ENCODE assay signal across 19 mouse cellular contexts in genomic region chr4:111501441-111501840, GRCm38 (mm10).
DNase-seq lines count a peak whose midpoint lies in the region; ATAC-seq lines count a peak whose summit lies in the region.
"Had no signal": no experiment of that assay in that cellular context is flagged by ENCODE, and none has a peak within 500 bp of the region (broad histone marks: within the 10 kb centered on the region; RNA-seq: fewer than 3 reads in every experiment).

No protein-coding gene starts in this region.

- H3K4me3 ChIP-seq in liver, embryonic 12.5 days = no peak overlapping the region
- H3K4me3 ChIP-seq in erythroblast, embryonic 14.5 days (replicated peaks) = peak overlapping the region; percentile 39
- H3K4me3 ChIP-seq in liver, embryonic 16.5 days (ENCODE audit: low read depth, low read length) = no peak overlapping the region
- H3K4me3 ChIP-seq in hindbrain, embryonic 14.5 days (replicated peaks; ENCODE audit: low read length) = no peak overlapping the region
- H3K4me3 ChIP-seq: embryonic facial prominence, embryonic 12.5 days; forebrain, embryonic 13.5 days; heart, embryonic 13.5 days had no signal

- 32% methylated on average over 1 of the region's 1 CpGs for WGBS in liver, embryonic 12.5 days (ENCODE audit: insufficient replicate concordance)
- WGBS in liver, embryonic 16.5 days (ENCODE audit: insufficient replicate concordance) = 25% methylated on average over 1 of the region's 1 CpGs
- 100% methylated on average over 1 of the region's 1 CpGs for WGBS in hindbrain, embryonic 14.5 days

- ATAC-seq in liver, embryonic 12.5 days = peak; percentile 88
- peak; percentile 85 for ATAC-seq in liver, embryonic 16.5 days (ENCODE audit: low read depth)
- no peak for ATAC-seq in hindbrain, embryonic 14.5 days (ENCODE audit: low FRiP score)
- ATAC-seq: forebrain, embryonic 13.5 days; forebrain, postnatal 0 days; hindbrain, embryonic 16.5 days had no signal

- DNase-seq in liver = no peak
- peak; percentile 44 for DNase-seq in c-Kit-positive CD71-positive TER-119-positive erythroid progenitor cells, embryonic 14.5 days (ENCODE audit: low spot score)
- DNase-seq in adrenal gland, postnatal 14 days = no peak
- DNase-seq in hindbrain, embryonic 14.5 days (ENCODE audit: low spot score) = no peak
- DNase-seq: adrenal gland, adult 2 months; adrenal gland, postnatal 36 days; cerebellum, adult 11-12 months; cerebellum, adult 9-10 months; cerebellum, postnatal 25 days; forebrain, postnatal 0 days; gastrocnemius, postnatal 14 days; heart, postnatal 36 days had no signal

- H3K9me3 ChIP-seq in liver, embryonic 12.5 days (replicated peaks) = no peaks in the 10 kb centered on the region
- no peaks in the 10 kb centered on the region for H3K9me3 ChIP-seq in erythroblast, embryonic 14.5 days (ENCODE audit: control insufficient read depth, low read length)
- no peaks in the 10 kb centered on the region for H3K9me3 ChIP-seq in liver, embryonic 16.5 days (replicated peaks; ENCODE audit: control insufficient read depth, low read length)
- H3K9me3 ChIP-seq in hindbrain, embryonic 14.5 days (ENCODE audit: control insufficient read depth, low read length) = no peaks in the 10 kb centered on the region
- H3K9me3 ChIP-seq: embryonic facial prominence, embryonic 12.5 days; forebrain, embryonic 13.5 days; heart, embryonic 13.5 days had no signal

- no peak overlapping the region; the same call in 1 of the 2 replicates for H3K9ac ChIP-seq in liver, embryonic 12.5 days
- H3K9ac ChIP-seq in liver, embryonic 16.5 days (ENCODE audit: low read depth, low read length) = peak overlapping the region; percentile 37; the same call in 1 of the 2 replicates
- H3K9ac ChIP-seq in hindbrain, embryonic 14.5 days = no peak overlapping the region
- H3K9ac ChIP-seq: embryonic facial prominence, embryonic 12.5 days; forebrain, embryonic 13.5 days; forebrain, postnatal 0 days; heart, embryonic 13.5 days had no signal

- H3K27ac ChIP-seq in liver, embryonic 12.5 days = peak overlapping the region; percentile 70
- peak overlapping the region; percentile 74 for H3K27ac ChIP-seq in liver, embryonic 16.5 days (ENCODE audit: low read length)
- H3K27ac ChIP-seq in hindbrain, embryonic 14.5 days = no peak overlapping the region
- H3K27ac ChIP-seq: embryonic facial prominence, embryonic 12.5 days; forebrain, embryonic 13.5 days; heart, embryonic 13.5 days had no signal

- H3K4me1 ChIP-seq in liver, embryonic 12.5 days = peaks cover 47% of the 10 kb centered on the region
- H3K4me1 ChIP-seq in erythroblast, embryonic 14.5 days (ENCODE audit: control insufficient read depth) = peaks cover 65% of the 10 kb centered on the region
- peaks cover 28% of the 10 kb centered on the region for H3K4me1 ChIP-seq in liver, embryonic 16.5 days (ENCODE audit: control insufficient read depth, low read depth, low read length)
- H3K4me1 ChIP-seq in hindbrain, embryonic 14.5 days (replicated peaks; ENCODE audit: control insufficient read depth, insufficient read depth, low read length) = no peaks in the 10 kb centered on the region
- H3K4me1 ChIP-seq: embryonic facial prominence, embryonic 12.5 days; forebrain, embryonic 13.5 days; heart, embryonic 13.5 days had no signal

- H3K36me3 ChIP-seq in liver, embryonic 12.5 days = no peaks in the 10 kb centered on the region
- H3K36me3 ChIP-seq in erythroblast, embryonic 14.5 days (ENCODE audit: control insufficient read depth) = no peaks in the 10 kb centered on the region
- no peaks in the 10 kb centered on the region for H3K36me3 ChIP-seq in liver, embryonic 16.5 days (ENCODE audit: control insufficient read depth, insufficient read depth)
- no peaks in the 10 kb centered on the region for H3K36me3 ChIP-seq in hindbrain, embryonic 14.5 days (replicated peaks; ENCODE audit: control insufficient read depth, insufficient read depth)
- H3K36me3 ChIP-seq: embryonic facial prominence, embryonic 12.5 days; heart, embryonic 13.5 days had no signal

- H3K27me3 ChIP-seq in liver, embryonic 12.5 days (replicated peaks) = no peaks in the 10 kb centered on the region; the same call in 1 of the 2 replicates
- H3K27me3 ChIP-seq in erythroblast, embryonic 14.5 days (ENCODE audit: control insufficient read depth) = no peaks in the 10 kb centered on the region
- no peaks in the 10 kb centered on the region for H3K27me3 ChIP-seq in liver, embryonic 16.5 days (ENCODE audit: control insufficient read depth, insufficient read depth, low read depth, low read length)
- no peaks in the 10 kb centered on the region for H3K27me3 ChIP-seq in hindbrain, embryonic 14.5 days (ENCODE audit: control insufficient read depth, insufficient read depth, low read length)
- H3K27me3 ChIP-seq: embryonic facial prominence, embryonic 12.5 days; forebrain, embryonic 13.5 days; heart, embryonic 13.5 days had no signal

- peak overlapping the region; percentile 52 for H3K4me2 ChIP-seq in liver, embryonic 12.5 days
- H3K4me2 ChIP-seq in liver, embryonic 16.5 days (ENCODE audit: low read depth, low read length) = peak overlapping the region; percentile 50
- no peak overlapping the region for H3K4me2 ChIP-seq in hindbrain, embryonic 14.5 days (replicated peaks)
- H3K4me2 ChIP-seq: embryonic facial prominence, embryonic 12.5 days; forebrain, embryonic 13.5 days; heart, embryonic 13.5 days had no signal
